Mouse (Mus musculus) cortical plate, adult 2 months (tissue): ENCODE data around the gene Faap100.

Experiments used
- CTCF ChIP-seq: fragments of 200-500 bp; IDR thresholded peaks from 2 replicates; pipeline ENCODE4 v1.5.1; 2011; ENCODE audit warnings: mild to moderate bottlenecking, control low read depth, low read length; ENCODE audit not compliant: insufficient read depth; ENCODE audit errors: extremely low read depth
- POLR2A ChIP-seq: fragments of 200-500 bp; IDR thresholded peaks from 2 replicates; pipeline ENCODE4 v1.6.1; 2011; ENCODE audit warnings: mild to moderate bottlenecking, low read length, control low read depth; ENCODE audit not compliant: insufficient read depth; ENCODE audit errors: extremely low read depth

DNA sequence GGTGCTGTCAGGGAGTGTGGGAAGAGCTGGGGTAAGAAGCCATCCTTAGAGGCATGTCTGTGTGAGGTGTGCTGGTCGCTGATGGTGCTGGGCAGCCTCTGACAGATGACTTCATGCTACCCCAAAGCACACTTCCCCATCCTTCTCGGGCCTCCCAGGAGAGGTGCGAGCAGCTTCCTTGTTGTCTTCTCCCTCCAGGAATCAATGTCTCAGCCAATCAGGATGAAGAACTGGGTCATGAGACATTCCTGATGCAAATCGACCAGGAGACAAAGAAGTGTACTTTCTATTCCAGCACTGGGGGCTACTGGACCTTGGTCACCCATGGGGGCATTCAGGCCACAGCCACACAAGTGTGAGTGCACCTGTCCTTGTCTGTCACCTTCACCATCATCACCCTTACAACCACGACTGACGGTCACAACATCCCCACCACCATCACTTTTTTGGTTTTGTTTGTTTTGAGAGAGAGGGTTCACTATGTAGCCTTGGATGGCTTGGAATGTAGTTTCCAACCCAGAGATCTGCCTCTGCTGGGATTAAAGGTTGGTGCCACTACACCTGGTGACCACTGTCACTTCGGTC, 12.0 kb downstream of the Faap100 start:
- TF ChIP-seq CTCF (no peak), POLR2A (no peak)
